Mouse (Mus musculus): ENCODE measurements around the gene Il19.

GRCm38 (mm10) chr1:130987418-130987817, 47.5 kb upstream of the Il19 start:
- TF ChIP-seq HCFC1 (IDR thresholded peaks at IDR 0.05; ENCODE audit: borderline replicate concordance, insufficient read depth, low read length) = no peak
- no peak for TF ChIP-seq ZC3H11A (IDR thresholded peaks at IDR 0.05; ENCODE audit: borderline replicate concordance, low read depth, low read length)
- no peak for TF ChIP-seq ZNF384 (IDR thresholded peaks at IDR 0.05; ENCODE audit: low read depth, low read length)
- TF ChIP-seq CHD2 (IDR thresholded peaks at IDR 0.05; ENCODE audit: low read depth, low read length) = no peak
- no peak for TF ChIP-seq MAFK (IDR thresholded peaks at IDR 0.05; ENCODE audit: insufficient read depth, low read depth, low read length)
